Mouse (Mus musculus) CH12.LX (cell line): ENCODE results near the gene Metap2. TPM values are rescaled to one million over a fixed set of nuclear protein-coding genes. Genes with fewer than 3 reads are reported as not detected.

Source experiments
- DNase-seq: peaks from one replicate; pipeline ENCODE4 v3.0.0-alpha.2; 2013; ENCODE audit errors: extremely low read depth
- H3K27ac ChIP-seq: 2 replicates; pipeline ENCODE4 v1.5.1; 2012; ENCODE audit warnings: low read depth, mild to moderate bottlenecking, control low read depth, moderate library complexity; ENCODE audit not compliant: insufficient read depth
- H3K27me3 ChIP-seq: replicated peaks from 2 replicates; pipeline ENCODE3; 2012; ENCODE audit warnings: inconsistent platforms
- H3K36me3 ChIP-seq, 2 experiments: replicated peaks in 1 of 2; 2 replicates each; pipeline versions ENCODE3 to v1.6.1; 2012; ENCODE audit warnings: inconsistent platforms in 1 of 2, low read length in 1 of 2, mild to moderate bottlenecking in 1 of 2, mixed read lengths in 1 of 2, moderate library complexity in 1 of 2; ENCODE audit not compliant: control insufficient read depth in 1 of 2, insufficient read depth in 1 of 2
- H3K4me1 ChIP-seq, 2 experiments: 2 replicates each; pipeline ENCODE4 v1.6.1; 2012; ENCODE audit warnings: inconsistent platforms in 1 of 2, moderate library complexity in 1 of 2; ENCODE audit not compliant: insufficient read depth in 2 of 2, control insufficient read depth in 1 of 2
- H3K4me2 ChIP-seq: 2 replicates; pipeline ENCODE4 v1.6.1; 2012; ENCODE audit warnings: low read depth, mild to moderate bottlenecking, control low read depth; ENCODE audit not compliant: poor library complexity, insufficient read depth, severe bottlenecking
- H3K4me3 ChIP-seq, 3 experiments: fragments of 150-350 bp in 1 of 3; sonication (generic) in 1 of 3; replicated peaks in 1 of 3; 2 replicates each; pipeline versions ENCODE3 to v1.5.1; 2011 to 2012; ENCODE audit warnings: low read depth in 2 of 3, low read length in 2 of 3, mild to moderate bottlenecking in 2 of 3, moderate library complexity in 2 of 3, control low read depth in 1 of 3, improper control_type of control experiment in 1 of 3, inconsistent platforms in 1 of 3, mixed read lengths in 1 of 3; ENCODE audit not compliant: poor library complexity in 1 of 3
- H3K79me2 ChIP-seq: replicated peaks from 2 replicates; pipeline ENCODE4 v1.6.1; 2012; ENCODE audit warnings: mild to moderate bottlenecking, moderate library complexity; ENCODE audit not compliant: control insufficient read depth, poor library complexity, insufficient read depth, severe bottlenecking; ENCODE audit errors: extremely low read depth
- H3K9ac ChIP-seq: 2 replicates; pipeline ENCODE4 v1.6.1; 2012; ENCODE audit warnings: low read depth, mild to moderate bottlenecking, control low read depth, moderate library complexity; ENCODE audit not compliant: insufficient read depth
- H3K9me3 ChIP-seq: replicated peaks from 2 replicates; pipeline ENCODE3; 2012; ENCODE audit warnings: low read length, inconsistent platforms, mixed read lengths
- BHLHE40 ChIP-seq: IDR thresholded peaks from 2 replicates; pipeline ENCODE4 v1.6.1; 2011; ENCODE audit warnings: mild to moderate bottlenecking, low read depth, low read length, improper control_type of control experiment
- CHD2 ChIP-seq: IDR thresholded peaks from 2 replicates; pipeline ENCODE4 v1.6.1; 2011; ENCODE audit warnings: low read length, improper control_type of control experiment
- ELF1 ChIP-seq: IDR thresholded peaks from 2 replicates; pipeline ENCODE4 v1.6.1; 2014; ENCODE audit warnings: low read depth, mild to moderate bottlenecking, inconsistent platforms, low read length, improper control_type of control experiment
- ETS1 ChIP-seq: conservative IDR thresholded peaks from 2 replicates; pipeline ENCODE4 v1.6.1; 2012; ENCODE audit warnings: low read depth, mild to moderate bottlenecking, inconsistent platforms, low read length, improper control_type of control experiment, moderate library complexity
- GABPA ChIP-seq: IDR thresholded peaks from 2 replicates; pipeline ENCODE4 v1.6.1; 2012; ENCODE audit warnings: low read depth, low read length, improper control_type of control experiment, inconsistent platforms; ENCODE audit not compliant: insufficient replicate concordance
- HCFC1 ChIP-seq: IDR thresholded peaks from 2 replicates; pipeline ENCODE4 v1.6.1; 2012; ENCODE audit warnings: low read depth, mild to moderate bottlenecking, inconsistent platforms, low read length, improper control_type of control experiment
- IRF4 ChIP-seq: IDR thresholded peaks from 2 replicates; pipeline ENCODE4 v1.6.1; 2014; ENCODE audit warnings: low read depth, mild to moderate bottlenecking, inconsistent platforms, low read length, improper control_type of control experiment
- JUN ChIP-seq: IDR thresholded peaks from 2 replicates; pipeline ENCODE4 v1.6.1; 2011; ENCODE audit warnings: low read depth, mild to moderate bottlenecking, low read length, improper control_type of control experiment, moderate library complexity; ENCODE audit not compliant: insufficient read depth
- JUND ChIP-seq: conservative IDR thresholded peaks from 2 replicates; pipeline ENCODE4 v1.6.1; 2011; ENCODE audit warnings: low read depth, low read length, improper control_type of control experiment
- MAX ChIP-seq: IDR thresholded peaks from 2 replicates; pipeline ENCODE4 v1.6.1; 2011; ENCODE audit warnings: low read length, improper control_type of control experiment
- MAZ ChIP-seq: IDR thresholded peaks from 2 replicates; pipeline ENCODE4 v1.6.1; 2012; ENCODE audit warnings: low read depth, mild to moderate bottlenecking, inconsistent platforms, low read length, improper control_type of control experiment, moderate library complexity
- MXI1 ChIP-seq: IDR thresholded peaks from 2 replicates; pipeline ENCODE4 v1.6.1; 2011; ENCODE audit warnings: mild to moderate bottlenecking, low read depth, low read length, improper control_type of control experiment
- MYC ChIP-seq: IDR thresholded peaks from 2 replicates; pipeline ENCODE4 v1.6.1; 2011; ENCODE audit warnings: low read depth, mild to moderate bottlenecking, improper control_type of control experiment, low read length
- NELFE ChIP-seq: IDR thresholded peaks from 2 replicates; pipeline ENCODE4 v1.6.1; 2011; ENCODE audit warnings: low read depth, low read length, improper control_type of control experiment
- PAX5 ChIP-seq: IDR thresholded peaks from 2 replicates; pipeline ENCODE4 v1.6.1; 2012; ENCODE audit warnings: low read length, inconsistent platforms, mixed read lengths
- RCOR1 ChIP-seq: conservative IDR thresholded peaks from 2 replicates; pipeline ENCODE4 v1.6.1; 2012; ENCODE audit warnings: low read depth, mild to moderate bottlenecking, inconsistent platforms, low read length, improper control_type of control experiment
- SIN3A ChIP-seq: IDR thresholded peaks from 2 replicates; pipeline ENCODE4 v1.6.1; 2012; ENCODE audit warnings: low read length, improper control_type of control experiment, inconsistent platforms
- SMC3 ChIP-seq: IDR thresholded peaks from 2 replicates; pipeline ENCODE4 v1.6.1; 2011; ENCODE audit warnings: low read depth, low read length, improper control_type of control experiment
- TBP ChIP-seq: conservative IDR thresholded peaks from 2 replicates; pipeline ENCODE4 v1.6.1; 2011; ENCODE audit warnings: low read depth, low read length, improper control_type of control experiment
- UBTF ChIP-seq: IDR thresholded peaks from 2 replicates; pipeline ENCODE4 v1.6.1; 2012; ENCODE audit warnings: low read depth, mild to moderate bottlenecking, inconsistent platforms, low read length, improper control_type of control experiment, moderate library complexity
- USF1 ChIP-seq: IDR thresholded peaks from 2 replicates; pipeline ENCODE4 v1.6.1; 2014; ENCODE audit warnings: low read depth, mild to moderate bottlenecking, inconsistent platforms, low read length, improper control_type of control experiment
- USF2 ChIP-seq: conservative IDR thresholded peaks from 2 replicates; pipeline ENCODE4 v1.6.1; 2011; ENCODE audit warnings: low read depth, low read length, improper control_type of control experiment
- ZKSCAN1 ChIP-seq: IDR thresholded peaks from 2 replicates; pipeline ENCODE4 v1.6.1; 2012; ENCODE audit warnings: low read depth, inconsistent platforms, low read length, improper control_type of control experiment, borderline replicate concordance
- ZMIZ1 ChIP-seq: IDR thresholded peaks from 2 replicates; pipeline ENCODE4 v1.6.1; 2012; ENCODE audit warnings: low read depth, mild to moderate bottlenecking, inconsistent platforms, low read length, improper control_type of control experiment
- dilution Hi-C: fragments of 300-500 bp; cut with MboI; formaldehyde crosslinking; loops from 2 replicates; pipeline ENCODE4 v1.14.3; 2020; ENCODE audit warnings: low sequenced_read_pairs; ENCODE audit not compliant: extremely low pct_unique_long_range_greater_than_20kb, extremely low pct_ligation_motif_present
- in situ Hi-C: fragments of 300-500 bp; cut with MboI; formaldehyde crosslinking; loops from 3 replicates; pipeline ENCODE4 v1.14.3; 2019; ENCODE audit warnings: low sequenced_read_pairs, low pct_ligation_motif_present, low pct_unique_long_range_greater_than_20kb, mixed read lengths
- polyA plus RNA-seq: library from polyadenylated mRNA; unstranded; fragments of >175 nt; gene quantifications from 2 replicates; pipeline ENCODE4 v1.2.1, GENCODE M21; 2012; ENCODE audit warnings: low read depth; ENCODE audit not compliant: insufficient read length
- total RNA-seq, 2 experiments: library from RNA; depleted of rRNA; stranded (reverse); fragments of 300-350 nt in 1 of 2; fragments of >200 nt in 1 of 2; gene quantifications; 2 replicates each; pipeline ENCODE4 v1.2.3; 2012 to 2014

Metap2 gene
- total and polyA plus RNA-seq, 3 experiments = 183 to 710 (median 211) TPM

GRCm38 (mm10) chr10:93912917-93913316, 16.0 kb upstream of the Metap2 start:
- Histone ChIP-seq H3K4me1 (peaks cover 6 to 21% of the 10 kb centered on the region in 2 experiments; a peak in 3 of 4 replicates), H3K27ac (no peak overlapping the region), H3K79me2 (no peaks in the 10 kb centered on the region), H3K9ac (no peak overlapping the region), H3K9me3 (no peaks in the 10 kb centered on the region), H3K36me3 (no peaks in the 10 kb centered on the region), H3K4me3 (no peak overlapping the region), H3K4me2 (no peak overlapping the region), H3K27me3 (no peaks in the 10 kb centered on the region)
- TF ChIP-seq NELFE (no peak), ZKSCAN1 (no peak), JUN (no peak), BHLHE40 (no peak), ZMIZ1 (no peak), MAZ (no peak), MAX (no peak), SMC3 (no peak), HCFC1 (no peak), RCOR1 (no peak), ETS1 (no peak), PAX5 (no peak)
- dilution Hi-C loops (no loop called here), in situ Hi-C loops (no loop called here)
- DNase-seq = no peak

GRCm38 (mm10) chr10:93912136-93912855, 15.4 kb upstream of the Metap2 start:
- DNase-seq = no peak
- dilution Hi-C loops (no loop called here), in situ Hi-C loops (no loop called here)
- Histone ChIP-seq H3K4me2 (no peak overlapping the region), H3K27me3 (no peaks in the 10 kb centered on the region), H3K36me3 (no peaks in the 10 kb centered on the region), H3K9ac (no peak overlapping the region), H3K4me3 (no peak overlapping the region), H3K9me3 (no peaks in the 10 kb centered on the region), H3K4me1 (peaks cover 6 to 21% of the 10 kb centered on the region in 2 experiments; a peak in 3 of 4 replicates), H3K79me2 (no peaks in the 10 kb centered on the region), H3K27ac (no peak overlapping the region)
- TF ChIP-seq UBTF (no peak), ETS1 (no peak), CHD2 (no peak), GABPA (no peak), NELFE (no peak), ELF1 (no peak), TBP (no peak), IRF4 (no peak), USF2 (no peak), JUND (no peak), MYC (no peak), MAZ (no peak), HCFC1 (no peak), SMC3 (no peak), MXI1 (no peak), JUN (no peak), RCOR1 (no peak), SIN3A (no peak), USF1 (no peak)
